Mouse (Mus musculus) liver, postnatal 0 days (tissue): Measurements from ENCODE around the gene Dab1.

Experiments
- CTCF ChIP-seq: sonication (generic); IDR thresholded peaks from 2 replicates; pipeline ENCODE4 v1.5.1; 2016; ENCODE audit warnings: antibody characterized with exemption, low read depth
- EP300 ChIP-seq: IDR thresholded peaks from 2 replicates; pipeline ENCODE4 v1.6.1; 2016; ENCODE audit warnings: antibody characterized with exemption, low read depth, mild to moderate bottlenecking

GRCm38 (mm10) chr4:104214724-104215123 is 595.6 kb downstream of the Dab1 start:
- no peak for TF ChIP-seq EP300
- TF ChIP-seq CTCF: no peak
